13 mouse cellular contexts compared by ENCODE assay signal in the genomic region with DNA sequence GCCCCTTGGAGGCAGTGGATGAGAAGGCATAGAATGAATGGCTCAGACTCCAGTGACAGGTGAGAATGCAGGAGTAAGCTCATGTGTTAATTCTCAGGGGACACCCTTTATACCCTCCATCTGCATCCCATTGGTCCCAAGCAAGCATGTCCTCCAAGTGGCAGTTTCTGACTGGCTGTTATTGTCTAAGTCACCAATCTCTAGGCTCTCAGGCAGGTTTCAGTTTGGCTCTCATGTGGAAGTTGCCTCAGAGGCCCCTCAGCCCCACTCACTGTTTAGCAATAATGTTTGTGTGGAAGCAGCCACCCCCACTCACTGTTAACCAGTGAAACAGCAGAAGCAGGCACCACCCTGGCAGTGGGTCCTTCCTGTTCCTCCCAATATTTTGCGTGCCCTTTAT.
A peak's percentile ranks its signal among the peaks of the same experiment; 100 is the strongest.
DNase-seq lines count a peak whose midpoint lies in the region; ATAC-seq lines count a peak whose summit lies in the region.
"Had no signal": no experiment of that assay in that cellular context is flagged by ENCODE, and none has a peak within 500 bp of the region (broad histone marks: within the 10 kb centered on the region; RNA-seq: fewer than 3 reads in every experiment).

No protein-coding gene starts in this region.

- no peak overlapping the region for H3K27ac ChIP-seq in liver, embryonic 13.5 days
- H3K27ac ChIP-seq in hindbrain, embryonic 14.5 days: no peak overlapping the region
- H3K27ac ChIP-seq: heart, embryonic 10.5 days had no signal

- no peak for ATAC-seq in liver, embryonic 13.5 days (ENCODE audit: low read depth)
- no peak for ATAC-seq in hindbrain, embryonic 14.5 days (ENCODE audit: low FRiP score)

- no peaks in the 10 kb centered on the region for H3K27me3 ChIP-seq in liver, embryonic 13.5 days
- no peaks in the 10 kb centered on the region for H3K27me3 ChIP-seq in hindbrain, embryonic 14.5 days (ENCODE audit: control insufficient read depth, insufficient read depth, low read length)

- H3K36me3 ChIP-seq in liver, embryonic 13.5 days: no peaks in the 10 kb centered on the region
- H3K36me3 ChIP-seq in hindbrain, embryonic 14.5 days (replicated peaks; ENCODE audit: control insufficient read depth, insufficient read depth): no peaks in the 10 kb centered on the region
- H3K36me3 ChIP-seq: heart, embryonic 10.5 days had no signal

- H3K4me2 ChIP-seq in liver, embryonic 13.5 days: no peak overlapping the region
- H3K4me2 ChIP-seq in hindbrain, embryonic 14.5 days (replicated peaks): no peak overlapping the region
- H3K4me2 ChIP-seq: midbrain, embryonic 11.5 days had no signal

- no peak overlapping the region for H3K4me3 ChIP-seq in liver, embryonic 13.5 days (replicated peaks)
- H3K4me3 ChIP-seq in hindbrain, embryonic 14.5 days (replicated peaks; ENCODE audit: low read length): no peak overlapping the region
- H3K4me3 ChIP-seq: heart, embryonic 10.5 days had no signal

- H3K9ac ChIP-seq in liver, embryonic 13.5 days: no peak overlapping the region
- no peak overlapping the region for H3K9ac ChIP-seq in hindbrain, embryonic 14.5 days

- DNase-seq in embryo, embryonic 11 days: peak; percentile 11
- no peak for DNase-seq in embryo, embryonic 9.5 days (ENCODE audit: extremely low spot score)
- peak; percentile 12 for DNase-seq in retina, embryonic 14.5 days (ENCODE audit: low spot score)
- no peak for DNase-seq in retina, postnatal 1 day
- peak; percentile 2 for DNase-seq in liver, embryonic 13.5 days
- DNase-seq in hindbrain, embryonic 14.5 days (ENCODE audit: low spot score): no peak
- DNase-seq in thymus, postnatal 0 days (ENCODE audit: low spot score): no peak
- no peak for DNase-seq in left cerebral cortex, postnatal 25 days (ENCODE audit: low spot score in 2 of 2)
- DNase-seq: B cell, adult 2 months; cerebellum, postnatal 25 days; heart, postnatal 4 days had no signal

- intact Hi-C loops in left cerebral cortex, postnatal 25 days (cut with DNase I): no loop called here

- 39% methylated on average over 1 of the region's 1 CpGs for WGBS in liver, embryonic 13.5 days (ENCODE audit: insufficient replicate concordance)
- 89% methylated on average over 1 of the region's 1 CpGs for WGBS in hindbrain, embryonic 14.5 days

- H3K4me1 ChIP-seq in liver, embryonic 13.5 days (replicated peaks): no peaks in the 10 kb centered on the region
- no peaks in the 10 kb centered on the region for H3K4me1 ChIP-seq in hindbrain, embryonic 14.5 days (replicated peaks; ENCODE audit: control insufficient read depth, insufficient read depth, low read length)
- H3K4me1 ChIP-seq: heart, embryonic 10.5 days had no signal

- no peaks in the 10 kb centered on the region for H3K9me3 ChIP-seq in liver, embryonic 13.5 days (replicated peaks)
- H3K9me3 ChIP-seq in hindbrain, embryonic 14.5 days (ENCODE audit: control insufficient read depth, low read length): no peaks in the 10 kb centered on the region
- H3K9me3 ChIP-seq: heart, embryonic 10.5 days had no signal

Comparison
In these comparisons a context has a peak if more than half of its experiments do, and no peak if none do; other contexts are left out.
1. DNase-seq: peak in embryo, embryonic 11 days (single experiment), retina, embryonic 14.5 days (single experiment) and liver, embryonic 13.5 days (single experiment); none in embryo, embryonic 9.5 days (single experiment), retina, postnatal 1 day (single experiment), hindbrain, embryonic 14.5 days (single experiment), thymus, postnatal 0 days (single experiment) and left cerebral cortex, postnatal 25 days (0 of 2).